Mouse (Mus musculus) cerebral cortex, adult 2 months (tissue): Measurements from ENCODE around the gene Sgo2b.

Experiments
- WGBS: fragments of 180-500 bp; shearing (Covaris S2); methylation state at CpG from one replicate; pipeline ENCODE4 v1.1.7; 2018; 5-methylcytosine and 5-hydroxymethylcytosine counted together

Sgo2b gene

GRCm38 (mm10) chr8:63951626-63952377, at the start of gene Sgo2b:
TSS of gene Sgo2b (minus strand) at chr8:63952248.
- WGBS, result 10% methylated on average over 30 of the region's 30 CpGs

GRCm38 (mm10) chr8:63970612-63971391, 18.8 kb upstream of the Sgo2b start:
- WGBS, result 57% methylated on average over 9 of the region's 9 CpGs

- 85% methylated on average over 3 of the region's 3 CpGs for WGBS
Observed at GRCm38 (mm10) chr8:63961032-63961785, 9.2 kb upstream of the Sgo2b start.

DNA sequence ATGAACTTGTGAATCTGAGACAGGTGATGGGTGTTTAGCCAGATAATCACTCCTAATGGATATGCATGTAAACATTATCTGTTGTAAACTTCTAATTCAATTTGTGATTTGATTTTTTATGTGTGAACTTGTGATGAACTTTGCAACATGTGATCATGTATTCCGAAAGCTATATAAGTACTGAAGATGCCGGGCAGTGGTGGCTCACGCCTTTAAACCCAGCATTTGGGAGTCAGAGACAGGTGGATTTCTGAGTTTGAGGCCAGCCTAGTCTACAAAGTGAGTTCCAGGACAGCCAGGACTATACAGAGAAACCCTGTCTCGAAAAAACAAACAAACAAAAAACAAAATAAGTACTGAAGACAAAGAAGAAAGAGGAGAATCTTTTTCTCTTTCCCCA, 1.8 kb upstream of the Sgo2b start:
- WGBS, result 86% methylated on average over 4 of the region's 4 CpGs

GRCm38 (mm10) chr8:63933171-63933570, 18.9 kb downstream of the Sgo2b start:
- WGBS, result 83% methylated on average over 7 of the region's 7 CpGs

DNA sequence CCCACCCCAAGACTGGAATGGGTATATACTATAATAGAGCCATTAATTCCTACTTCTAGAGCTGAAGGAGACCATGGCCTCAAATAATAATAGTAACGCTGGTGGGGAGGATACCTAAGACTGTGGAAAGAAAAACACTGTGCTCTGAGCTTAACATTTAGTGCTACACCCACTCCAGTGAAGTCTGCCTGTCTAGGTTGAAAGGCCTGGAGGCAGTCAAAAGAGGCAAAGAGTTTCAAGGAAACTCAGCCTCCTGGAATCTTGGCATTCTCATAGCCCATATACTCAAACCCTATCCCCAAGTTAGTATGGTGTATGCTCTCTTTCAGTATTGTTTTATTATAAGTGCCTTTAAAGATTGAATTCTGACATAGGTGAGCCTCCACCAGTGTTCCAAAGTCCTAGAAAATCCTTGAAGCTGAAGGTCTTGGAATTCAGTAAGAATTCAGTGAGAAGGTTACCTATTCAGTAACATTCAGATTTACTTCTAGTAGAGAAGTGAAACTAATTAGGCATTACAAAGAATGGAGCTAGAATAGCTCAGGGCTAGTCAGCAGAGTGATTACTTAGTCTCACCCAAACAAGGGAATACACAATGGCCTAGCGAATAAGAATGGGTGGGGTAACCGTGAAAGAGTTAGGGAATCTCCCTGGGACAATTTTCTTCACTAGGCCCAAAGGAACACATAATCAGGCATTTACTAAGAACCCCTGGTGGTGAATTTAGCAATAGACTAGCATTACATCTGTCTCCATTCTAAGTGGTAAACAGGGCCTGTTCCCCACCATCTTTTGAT, 22.5 kb downstream of the Sgo2b start:
- WGBS, result 62% methylated on average over 3 of the region's 3 CpGs

- WGBS, result 65% methylated on average over 4 of the region's 4 CpGs
Observed at GRCm38 (mm10) chr8:63921257-63921960, 30.6 kb downstream of the Sgo2b start.

- 77% methylated on average over 2 of the region's 2 CpGs for WGBS
Observed at GRCm38 (mm10) chr8:63895096-63895495, 57.0 kb downstream of the Sgo2b start.

GRCm38 (mm10) chr8:63878353-63878752, 73.7 kb downstream of the Sgo2b start:
- WGBS, result 87% methylated on average over 4 of the region's 4 CpGs

DNA sequence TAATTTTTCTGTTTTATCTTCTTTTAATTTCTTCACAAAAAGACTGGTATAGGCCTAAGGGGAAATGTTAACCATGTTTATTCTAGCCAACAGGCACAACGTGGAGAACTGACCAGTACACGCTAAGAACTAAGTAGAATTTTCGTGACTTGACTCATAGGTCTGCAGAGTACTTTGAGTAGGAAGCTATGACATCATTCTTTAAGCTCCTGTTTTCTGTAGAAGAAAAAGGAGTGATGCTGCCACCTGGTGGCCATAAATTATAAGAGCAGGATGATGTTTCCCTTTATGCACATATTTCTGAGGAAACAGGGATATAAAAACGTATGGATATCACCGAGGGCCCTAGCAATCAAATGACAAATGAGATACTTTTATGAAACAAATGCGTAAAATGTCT, 74.7 kb downstream of the Sgo2b start:
- 7% methylated on average over 6 of the region's 6 CpGs for WGBS

GRCm38 (mm10) chr8:63876949-63877348, 75.1 kb downstream of the Sgo2b start:
- WGBS, result 84% methylated on average over 7 of the region's 7 CpGs
